Mouse (Mus musculus) megakaryocyte, embryonic 14.5 days (primary cell): ENCODE data around the gene Rarres2. TPM values are rescaled to one million over a fixed set of nuclear protein-coding genes. Genes with fewer than 3 reads are reported as not detected.
A peak's percentile ranks its signal among the peaks of the same experiment; 100 is the strongest.

Experiments
- H3K27me3 ChIP-seq: replicated peaks from 2 replicates; pipeline ENCODE3; 2012; ENCODE audit warnings: inconsistent platforms
- H3K36me3 ChIP-seq: replicated peaks from 2 replicates; pipeline ENCODE3; 2012; ENCODE audit warnings: low read length, inconsistent platforms, mixed read lengths
- H3K4me1 ChIP-seq: 2 replicates; pipeline ENCODE4 v1.6.1; 2012; ENCODE audit warnings: inconsistent platforms
- H3K4me3 ChIP-seq: replicated peaks from 2 replicates; pipeline ENCODE3; 2012; ENCODE audit warnings: moderate library complexity, mild to moderate bottlenecking, inconsistent platforms
- H3K9me3 ChIP-seq: 2 replicates; pipeline ENCODE4 v1.6.1; 2012; ENCODE audit warnings: inconsistent platforms
- FLI1 ChIP-seq: IDR thresholded peaks from 2 replicates; pipeline ENCODE4 v1.6.1; 2012; ENCODE audit warnings: low read length, inconsistent platforms, mixed read lengths
- GATA1 ChIP-seq: IDR thresholded peaks from 3 replicates; pipeline ENCODE4 v1.6.1; 2012; ENCODE audit warnings: mixed read lengths, low read length, inconsistent platforms, borderline replicate concordance
- polyA plus RNA-seq: library from polyadenylated mRNA; stranded (reverse); fragments of >175 nt; gene quantifications from 2 replicates; pipeline ENCODE4 v1.2.3, GENCODE M21; 2012; ENCODE audit warnings: low replicate concordance; ENCODE audit not compliant: insufficient read depth

Rarres2 gene
- polyA plus RNA-seq: not detected in 2 replicates

- Histone ChIP-seq H3K9me3 (peaks cover 8% of the 10 kb centered on the region), H3K4me1 (peaks cover 14% of the 10 kb centered on the region; the same call in 1 of the 2 replicates), H3K27me3 (peaks cover 2% of the 10 kb centered on the region), H3K4me3 (no peak within 1 kb of the TSS), H3K36me3 (peaks cover 24% of the 10 kb centered on the region)
- TF ChIP-seq FLI1 (no peak), GATA1 (no peak)
These were observed at the start of gene Rarres2 for GRCm38 (mm10) chr6:48572572-48573061. TSS of gene Rarres2 (minus strand) at chr6:48572789.

DNA sequence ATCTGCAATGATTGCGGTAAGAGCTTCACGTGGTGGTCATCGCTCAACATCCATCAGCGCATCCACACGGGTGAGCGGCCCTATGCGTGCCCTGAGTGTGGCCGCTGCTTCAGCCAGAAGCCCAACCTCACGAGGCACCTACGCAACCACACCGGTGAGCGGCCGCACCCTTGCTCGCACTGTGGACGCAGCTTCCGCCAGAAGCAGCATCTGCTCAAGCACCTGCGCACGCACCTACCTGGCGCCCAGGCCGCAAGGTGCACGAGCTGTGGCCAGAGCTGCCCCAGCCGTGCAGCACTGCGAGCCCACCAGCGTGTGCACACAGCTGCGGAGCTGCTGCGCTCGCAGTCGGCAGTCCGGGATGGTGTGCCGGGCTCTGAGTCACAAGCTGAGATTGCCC is 47.4 kb upstream of the Rarres2 start:
- H3K36me3 ChIP-seq: peaks cover 78% of the 10 kb centered on the region

GRCm38 (mm10) chr6:48614756-48615155 is 42.2 kb upstream of the Rarres2 start:
- Histone ChIP-seq H3K9me3 (peaks cover 5% of the 10 kb centered on the region), H3K4me1 (peaks cover 16% of the 10 kb centered on the region), H3K36me3 (peaks cover 92% of the 10 kb centered on the region), H3K27me3 (no peaks in the 10 kb centered on the region), H3K4me3 (no peak overlapping the region)
- no peak for TF ChIP-seq FLI1
- no peak for TF ChIP-seq GATA1

More for the DNA sequence above, 47.4 kb upstream of the Rarres2 start:
- TF ChIP-seq FLI1: no peak
- TF ChIP-seq GATA1: no peak
- H3K9me3 ChIP-seq: peaks cover 11% of the 10 kb centered on the region
- H3K4me3 ChIP-seq: no peak overlapping the region
- H3K27me3 ChIP-seq: no peaks in the 10 kb centered on the region
- H3K4me1 ChIP-seq: peaks cover 26% of the 10 kb centered on the region; the same call in 1 of the 2 replicates

GRCm38 (mm10) chr6:48613464-48613863 is 40.9 kb upstream of the Rarres2 start:
- Histone ChIP-seq H3K36me3 (peaks cover 89% of the 10 kb centered on the region), H3K27me3 (no peaks in the 10 kb centered on the region), H3K9me3 (no peaks in the 10 kb centered on the region), H3K4me3 (no peak overlapping the region), H3K4me1 (peaks cover 29% of the 10 kb centered on the region)
- no peak for TF ChIP-seq GATA1
- no peak for TF ChIP-seq FLI1

- no peak for TF ChIP-seq GATA1
- no peak for TF ChIP-seq FLI1
- no peaks in the 10 kb centered on the region for H3K9me3 ChIP-seq
- no peaks in the 10 kb centered on the region for H3K27me3 ChIP-seq
- no peak overlapping the region for H3K4me3 ChIP-seq
- peaks cover 36% of the 10 kb centered on the region for H3K4me1 ChIP-seq
- peaks cover 69% of the 10 kb centered on the region for H3K36me3 ChIP-seq
These were observed 38.1 kb upstream of the Rarres2 start for GRCm38 (mm10) chr6:48610657-48611056.

GRCm38 (mm10) chr6:48609512-48609911 is 36.9 kb upstream of the Rarres2 start:
- H3K9me3 ChIP-seq: no peaks in the 10 kb centered on the region
- H3K36me3 ChIP-seq: peaks cover 68% of the 10 kb centered on the region
- peaks cover 36% of the 10 kb centered on the region for H3K4me1 ChIP-seq

GRCm38 (mm10) chr6:48608124-48608523 is 35.5 kb upstream of the Rarres2 start:
- no peak overlapping the region for H3K4me3 ChIP-seq
- TF ChIP-seq GATA1: no peak
- no peak for TF ChIP-seq FLI1
- H3K36me3 ChIP-seq: peaks cover 64% of the 10 kb centered on the region
- H3K4me1 ChIP-seq: peaks cover 36% of the 10 kb centered on the region
- no peaks in the 10 kb centered on the region for H3K9me3 ChIP-seq
- no peaks in the 10 kb centered on the region for H3K27me3 ChIP-seq

More at GRCm38 (mm10) chr6:48609512-48609911, 36.9 kb upstream of the Rarres2 start:
- H3K27me3 ChIP-seq: no peaks in the 10 kb centered on the region
- no peak overlapping the region for H3K4me3 ChIP-seq
- TF ChIP-seq FLI1: no peak
- no peak for TF ChIP-seq GATA1

- no peak for TF ChIP-seq GATA1
- no peak for TF ChIP-seq FLI1
- Histone ChIP-seq H3K27me3 (no peaks in the 10 kb centered on the region), H3K36me3 (peaks cover 59% of the 10 kb centered on the region)
These were observed 29.6 kb upstream of the Rarres2 start for GRCm38 (mm10) chr6:48602080-48602741.

DNA sequence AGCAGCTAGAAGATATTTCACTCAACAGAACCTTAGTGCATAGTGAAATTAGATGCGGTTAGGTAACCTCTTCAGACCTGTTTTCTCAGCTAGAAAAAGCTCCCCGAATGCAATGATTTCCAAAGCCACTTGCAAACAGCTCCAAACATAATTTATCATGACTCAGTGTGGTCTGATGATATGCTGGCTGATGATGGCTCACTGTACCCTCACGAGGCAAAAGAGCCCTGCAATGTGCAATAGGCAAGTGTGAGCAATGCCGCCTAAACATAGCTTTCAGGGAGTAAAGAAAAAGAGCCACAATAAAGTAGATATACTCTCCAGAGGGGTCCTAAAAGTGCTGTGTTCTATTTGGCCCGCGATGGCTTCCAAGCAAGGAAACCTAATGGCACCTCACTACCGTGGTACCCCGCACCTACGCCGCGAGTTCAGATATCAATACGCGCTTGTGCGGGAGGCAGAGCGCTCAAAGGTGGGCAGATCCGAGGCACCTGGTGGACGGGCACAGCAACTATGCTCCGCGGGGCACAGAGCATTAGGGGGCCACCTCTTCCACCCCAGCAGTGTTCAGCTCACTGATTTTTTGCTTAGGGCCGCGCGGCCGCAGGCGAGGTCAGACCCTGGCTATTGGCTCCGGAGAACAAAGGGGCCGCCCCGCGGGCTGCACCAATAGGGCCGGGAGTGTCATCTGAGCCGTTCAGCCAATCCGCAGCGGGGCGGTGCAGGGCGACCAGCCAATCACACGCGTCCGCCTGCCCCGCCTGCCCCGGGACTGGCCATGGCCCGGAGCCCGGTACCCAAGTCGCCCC is 28.9 kb upstream of the Rarres2 start, which contains the start of gene Zfp775:
Gene Zfp775 (plus strand): TSS at position 793 of the 809 bp plus-strand sequence.
- TF ChIP-seq GATA1 (no peak), FLI1 (no peak)
- Histone ChIP-seq H3K4me1 (peaks cover 62% of the 10 kb centered on the region), H3K4me3 (peak within 1 kb of the TSS; percentile 91), H3K27me3 (no peaks in the 10 kb centered on the region), H3K9me3 (peaks cover 13% of the 10 kb centered on the region), H3K36me3 (peaks cover 66% of the 10 kb centered on the region)

More at GRCm38 (mm10) chr6:48602080-48602741, 29.6 kb upstream of the Rarres2 start:
- peak overlapping the region; percentile 91 for H3K4me3 ChIP-seq
- H3K9me3 ChIP-seq: peaks cover 5% of the 10 kb centered on the region
- H3K4me1 ChIP-seq: peaks cover 55% of the 10 kb centered on the region

- Histone ChIP-seq H3K36me3 (peaks cover 75% of the 10 kb centered on the region), H3K9me3 (peaks cover 18% of the 10 kb centered on the region), H3K27me3 (no peaks in the 10 kb centered on the region), H3K4me3 (peak overlapping the region; percentile 91), H3K4me1 (peaks cover 71% of the 10 kb centered on the region)
- TF ChIP-seq FLI1 (no peak), GATA1 (no peak)
These were observed 28.0 kb upstream of the Rarres2 start for GRCm38 (mm10) chr6:48600594-48600993.
